Mouse (Mus musculus) bone marrow, adult 2 months (tissue): Measurements from ENCODE around the gene Hist1h2bm. TPM values are rescaled to one million over a fixed set of nuclear protein-coding genes. Genes with fewer than 3 reads are reported as not detected.
A peak's percentile ranks its signal among the peaks of the same experiment; 100 is the strongest.
"Not testable (repeated sequence)": the region's sequence is repeated elsewhere in the genome, so short reads cannot be mapped to it uniquely, and the experiment has no call there.

Experiments used
- H3K27ac ChIP-seq: fragments of 200-500 bp; 2 replicates; pipeline ENCODE4 v1.5.1; 2012; ENCODE audit warnings: low read depth, mild to moderate bottlenecking, control low read depth, inconsistent platforms, low read length; ENCODE audit not compliant: control insufficient read depth, poor library complexity, insufficient read depth
- H3K4me1 ChIP-seq: fragments of 200-500 bp; 2 replicates; pipeline ENCODE4 v1.6.1; 2011; ENCODE audit warnings: low read length; ENCODE audit not compliant: control insufficient read depth, insufficient read depth
- H3K4me3 ChIP-seq: fragments of 200-500 bp; replicated peaks from 2 replicates; pipeline ENCODE3; 2011; ENCODE audit warnings: mild to moderate bottlenecking, low read depth, low read length, control low read depth; ENCODE audit not compliant: control insufficient read depth
- CTCF ChIP-seq: fragments of 200-500 bp; IDR thresholded peaks from 2 replicates; pipeline ENCODE4 v1.5.1; 2011; ENCODE audit warnings: low read length, control low read depth; ENCODE audit not compliant: control insufficient read depth, insufficient read depth
- POLR2A ChIP-seq: fragments of 200-500 bp; IDR thresholded peaks from 2 replicates; pipeline ENCODE4 v1.6.1; 2011; ENCODE audit warnings: low read depth, mild to moderate bottlenecking, control low read depth, low read length, borderline replicate concordance; ENCODE audit not compliant: control insufficient read depth
- WGBS: fragments of 180-500 bp; shearing (Covaris S2); methylation state at CpG from one replicate; pipeline ENCODE4 v1.1.7; 2018; 5-methylcytosine and 5-hydroxymethylcytosine counted together
- polyA plus RNA-seq: library from polyadenylated mRNA; stranded (reverse); fragments of >200 nt; gene quantifications from 2 replicates; pipeline ENCODE4 v1.2.4, GENCODE M21; 2011; ENCODE audit warnings: low replicate concordance; ENCODE audit not compliant: missing spikeins, insufficient read depth, insufficient read length

Gene Hist1h2bm
- polyA plus RNA-seq: 19.6 and 68.6 TPM in 2 replicates

- H3K4me1 ChIP-seq: not testable (repeated sequence)
- TF ChIP-seq POLR2A: peak; percentile 96
- Histone ChIP-seq H3K4me3 (peak within 1 kb of the TSS; percentile 82), H3K27ac (peak within 1 kb of the TSS; percentile 97)
- WGBS: under 1% methylated on average over 37 of the region's 37 CpGs
These were observed at the start of gene Hist1h2bm for GRCm38 (mm10) chr13:21721757-21722372. TSS of gene Hist1h2bm (plus strand) at chr13:21722044.

GRCm38 (mm10) chr13:21677305-21677704, 44.5 kb upstream of the Hist1h2bm start, which contains the start of gene Olfr1360:
TSS of gene Olfr1360 (minus strand) at chr13:21677405.
- Histone ChIP-seq H3K27ac (no peak within 1 kb of the TSS), H3K4me1 (no peaks in the 10 kb centered on the region), H3K4me3 (no peak within 1 kb of the TSS)
- WGBS: 79% methylated on average over 2 of the region's 2 CpGs
- TF ChIP-seq CTCF (no peak), POLR2A (no peak)

- H3K4me1 ChIP-seq: no peaks in the 10 kb centered on the region
- TF ChIP-seq POLR2A (no peak), CTCF (no peak)
- H3K27ac ChIP-seq: no peak within 1 kb of the TSS
- H3K4me3 ChIP-seq: no peak within 1 kb of the TSS
These were observed 24.0 kb upstream of the Hist1h2bm start, which contains the start of gene Olfr1359 for GRCm38 (mm10) chr13:21697811-21698210. TSS of gene Olfr1359 (plus strand) at chr13:21698111.

- Histone ChIP-seq H3K4me1 (no peaks in the 10 kb centered on the region; the same call in 1 of the 2 replicates), H3K27ac (no peak overlapping the region), H3K4me3 (no peak overlapping the region)
- TF ChIP-seq POLR2A (no peak), CTCF (no peak)
- 65% methylated on average over 4 of the region's 4 CpGs for WGBS
These were observed 15.2 kb upstream of the Hist1h2bm start for GRCm38 (mm10) chr13:21706669-21707068.

- Histone ChIP-seq H3K4me1 (no peaks in the 10 kb centered on the region; the same call in 1 of the 2 replicates), H3K27ac (peak overlapping the region; percentile 16), H3K4me3 (peak overlapping the region; percentile 87)
- TF ChIP-seq POLR2A: no peak
- TF ChIP-seq CTCF: peak; percentile 89
- under 1% methylated on average over 32 of the region's 32 CpGs for WGBS
These were observed 11.7 kb upstream of the Hist1h2bm start for GRCm38 (mm10) chr13:21710031-21710711.

GRCm38 (mm10) chr13:21710821-21711525, 10.9 kb upstream of the Hist1h2bm start:
- H3K4me3 ChIP-seq: peak overlapping the region; percentile 39
- H3K27ac ChIP-seq: no peak overlapping the region
- no peaks in the 10 kb centered on the region; the same call in 1 of the 2 replicates for H3K4me1 ChIP-seq
- no peak for TF ChIP-seq POLR2A
- TF ChIP-seq CTCF: no peak
- 5% methylated on average over 22 of the region's 22 CpGs for WGBS

GRCm38 (mm10) chr13:21711698-21712097, 10.1 kb upstream of the Hist1h2bm start:
- Histone ChIP-seq H3K27ac (no peak overlapping the region), H3K4me3 (no peak overlapping the region), H3K4me1 (no peaks in the 10 kb centered on the region; the same call in 1 of the 2 replicates)
- WGBS: 34% methylated on average over 4 of the region's 4 CpGs
- no peak for TF ChIP-seq CTCF
- no peak for TF ChIP-seq POLR2A

- TF ChIP-seq CTCF: peak; percentile 45
- no peak for TF ChIP-seq POLR2A
- H3K27ac ChIP-seq: peak overlapping the region; percentile 99
- H3K4me3 ChIP-seq: no peak overlapping the region
- under 1% methylated on average over 7 of the region's 7 CpGs for WGBS
- H3K4me1 ChIP-seq: no peaks in the 10 kb centered on the region; the same call in 1 of the 2 replicates
These were observed 7.1 kb upstream of the Hist1h2bm start for GRCm38 (mm10) chr13:21714725-21715124.
